Mouse (Mus musculus) cerebellum, adult 11 months (tissue): ENCODE data around the gene Nop10.
"Not testable (repeated sequence)": the region's sequence is repeated elsewhere in the genome, so short reads cannot be mapped to it uniquely, and the experiment has no call there.

ENCODE experiments used
- DNase-seq: peaks from one replicate; pipeline ENCODE4 v3.0.0; 2022

Gene Nop10

GRCm38 (mm10) chr2:112265448-112266241 lies 3.9 kb downstream of the Nop10 start, which contains the start of gene Slc12a6:
TSS of gene Slc12a6 (plus strand) at chr2:112265825.
- peak; percentile 93 for DNase-seq

GRCm38 (mm10) chr2:112266242-112266592 lies 4.5 kb downstream of the Nop10 start, which contains the start of gene Gm21985:
TSS of gene Gm21985 (plus strand) at chr2:112266314.
- DNase-seq = peak; percentile 47

- DNase-seq = no peak
Observed at GRCm38 (mm10) chr2:112266780-112267179, 5.1 kb downstream of the Nop10 start.

- DNase-seq = no peak
Observed at GRCm38 (mm10) chr2:112267547-112268269, 6.0 kb downstream of the Nop10 start.

GRCm38 (mm10) chr2:112270011-112270410 lies 8.3 kb downstream of the Nop10 start:
- no peak for DNase-seq

- no peak for DNase-seq
Observed at GRCm38 (mm10) chr2:112272909-112273308, 11.2 kb downstream of the Nop10 start.

- DNase-seq = no peak
Observed at GRCm38 (mm10) chr2:112273474-112273873, 11.7 kb downstream of the Nop10 start.

GRCm38 (mm10) chr2:112276870-112277269 lies 15.1 kb downstream of the Nop10 start:
- DNase-seq = no peak

GRCm38 (mm10) chr2:112282846-112283245 lies 21.1 kb downstream of the Nop10 start:
- DNase-seq = no peak

- no peak for DNase-seq
Observed at GRCm38 (mm10) chr2:112284363-112285030, 22.8 kb downstream of the Nop10 start.

- DNase-seq = no peak
Observed at GRCm38 (mm10) chr2:112285031-112285390, 23.3 kb downstream of the Nop10 start.

- DNase-seq = not testable (repeated sequence)
Observed at GRCm38 (mm10) chr2:112286062-112286461, 24.3 kb downstream of the Nop10 start.

- no peak for DNase-seq
Observed at GRCm38 (mm10) chr2:112287059-112287458, 25.3 kb downstream of the Nop10 start.

- DNase-seq = no peak
Observed at GRCm38 (mm10) chr2:112289507-112289906, 27.8 kb downstream of the Nop10 start.

GRCm38 (mm10) chr2:112292823-112293222 lies 31.1 kb downstream of the Nop10 start:
- DNase-seq = no peak

- no peak for DNase-seq
Observed at GRCm38 (mm10) chr2:112296211-112296610, 34.5 kb downstream of the Nop10 start.

GRCm38 (mm10) chr2:112298221-112298620 lies 36.5 kb downstream of the Nop10 start:
- DNase-seq = no peak

GRCm38 (mm10) chr2:112308671-112309070 lies 46.9 kb downstream of the Nop10 start:
- DNase-seq = no peak

GRCm38 (mm10) chr2:112309161-112309600 lies 47.5 kb downstream of the Nop10 start:
- DNase-seq = no peak
